Mouse (Mus musculus) CD4-positive, CD25-positive, alpha-beta regulatory T cell, adult 9 weeks (primary cell): Measurements from ENCODE around the gene Dmrta2. TPM values are rescaled to one million over a fixed set of nuclear protein-coding genes. Genes with fewer than 3 reads are reported as not detected.

Experiments
- polyA plus RNA-seq: library from polyadenylated mRNA; unstranded; fragments of 100-300 nt; shearing (Covaris generic); gene quantifications from one replicate; pipeline ENCODE4 v1.2.1, GENCODE M21; 2017

Gene Dmrta2
- not detected for polyA plus RNA-seq

GRCm38 (mm10) chr4:109977148-109978067 lies at the start of gene Dmrta2:
Gene Dmrta2, plus strand, starts transcription at chr4:109978053.

